Mouse (Mus musculus) neural tube, embryonic 13.5 days (tissue): ENCODE measurements at regions not wholly inside any gene's neighbourhood (a gene's known extent, or its start where the extent isn't known, plus 50 kb on each side); places are given as distances from the start of the nearest gene placed in this dataset.

Experiments
- ATAC-seq: fragments of 200-750 bp; cut with Nextera tagmentation; 2 replicates; pipeline ENCODE4 v1.8.0; 2017; ENCODE audit warnings: low read depth, mild to moderate bottlenecking, moderate TSS enrichment, moderate library complexity
- H3K27ac ChIP-seq: fragments of 300-500 bp; sonication (generic); replicated peaks from 2 replicates; pipeline ENCODE4 v1.5.1; 2015; ENCODE audit warnings: moderate library complexity, mild to moderate bottlenecking, inconsistent platforms
- H3K27me3 ChIP-seq: fragments of 300-500 bp; sonication (generic); 2 replicates; pipeline ENCODE4 v1.6.1; 2015; ENCODE audit warnings: mild to moderate bottlenecking, inconsistent platforms
- H3K36me3 ChIP-seq: fragments of 300-500 bp; sonication (generic); 2 replicates; pipeline ENCODE4 v1.6.1; 2015; ENCODE audit warnings: mild to moderate bottlenecking, inconsistent platforms
- H3K4me1 ChIP-seq: fragments of 300-500 bp; sonication (generic); replicated peaks from 2 replicates; pipeline ENCODE4 v1.6.1; 2015; ENCODE audit warnings: inconsistent platforms
- H3K4me2 ChIP-seq: fragments of 300-500 bp; sonication (generic); 2 replicates; pipeline ENCODE4 v1.6.1; 2015; ENCODE audit warnings: inconsistent platforms, mild to moderate bottlenecking, moderate library complexity
- H3K4me3 ChIP-seq: fragments of 300-500 bp; sonication (generic); 2 replicates; pipeline ENCODE4 v1.5.1; 2015; ENCODE audit warnings: mild to moderate bottlenecking, inconsistent platforms
- H3K9ac ChIP-seq: fragments of 300-500 bp; sonication (generic); 2 replicates; pipeline ENCODE4 v1.6.1; 2015; ENCODE audit warnings: moderate library complexity, mild to moderate bottlenecking, inconsistent platforms
- H3K9me3 ChIP-seq: fragments of 300-500 bp; sonication (generic); 2 replicates; pipeline ENCODE4 v1.6.1; 2016; ENCODE audit warnings: inconsistent platforms
- WGBS: fragments of 180-500 bp; shearing (Covaris S2); methylation state at CpG from one replicate; pipeline ENCODE4 v1.1.7; 2015; 5-methylcytosine and 5-hydroxymethylcytosine counted together

DNA sequence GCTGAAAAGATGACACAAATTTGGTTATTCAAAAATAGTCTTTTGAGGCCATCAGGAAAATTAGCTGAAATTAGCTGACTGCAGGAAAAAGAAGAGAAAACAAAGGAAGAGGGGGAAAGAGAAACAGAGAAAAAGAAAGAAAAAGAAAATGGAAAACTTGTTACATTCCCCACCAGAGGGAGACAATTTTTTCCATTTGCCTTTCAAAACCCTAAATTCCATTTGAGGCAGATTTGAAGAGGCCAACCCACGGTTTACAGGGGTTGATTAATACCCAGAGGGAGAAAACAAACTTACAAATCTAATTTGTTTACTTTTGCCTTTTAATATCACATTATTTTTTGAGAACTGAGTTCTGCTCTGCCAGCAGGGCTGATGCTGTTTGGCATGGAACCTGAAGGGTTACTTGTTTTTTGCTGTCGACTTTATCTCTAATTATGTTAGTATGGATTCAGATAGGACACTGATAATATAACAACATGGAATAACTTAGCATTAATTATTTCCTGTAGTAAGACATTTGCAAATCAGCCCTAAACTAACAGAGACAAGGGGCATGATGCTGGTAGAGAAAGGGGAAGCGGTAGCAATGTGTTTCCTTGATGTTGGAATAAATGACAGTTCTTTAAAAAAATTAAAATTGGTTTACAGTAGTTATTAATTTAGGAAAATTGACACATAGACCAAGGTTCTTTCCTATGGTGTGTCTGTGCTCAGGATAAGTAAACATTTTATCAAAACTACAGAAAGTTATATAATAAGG is 114.4 kb upstream of the Pkn2 start:
- no peak overlapping the region for H3K9ac ChIP-seq
- no peaks in the 10 kb centered on the region for H3K36me3 ChIP-seq
- no peak overlapping the region for H3K4me2 ChIP-seq
- no peak overlapping the region for H3K4me3 ChIP-seq
- no peaks in the 10 kb centered on the region for H3K27me3 ChIP-seq
- 66% methylated on average over 3 of the region's 3 CpGs for WGBS
- H3K9me3 ChIP-seq: no peaks in the 10 kb centered on the region
- no peak for ATAC-seq
- no peak overlapping the region for H3K27ac ChIP-seq
- H3K4me1 ChIP-seq: no peaks in the 10 kb centered on the region

DNA sequence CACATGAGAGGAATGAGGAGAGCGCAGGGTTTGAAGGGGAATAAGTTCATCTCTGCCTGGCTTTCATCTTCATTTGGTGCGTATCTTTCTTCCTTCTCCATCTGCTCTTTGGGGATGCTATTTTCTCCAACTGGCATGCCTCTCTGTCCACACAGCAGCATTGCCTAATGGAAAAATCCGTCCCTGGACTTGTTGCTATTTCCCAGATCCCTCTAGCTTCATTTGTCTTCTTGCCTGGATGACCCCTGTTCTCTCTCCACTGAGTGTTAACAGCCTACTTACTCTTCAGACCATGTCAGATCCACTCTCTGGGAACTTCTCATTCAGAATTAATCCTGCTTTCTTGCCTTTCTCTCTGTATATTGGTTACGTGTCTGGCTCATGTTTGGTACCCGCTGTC is 102.7 kb upstream of the Pkn2 start:
- WGBS: 90% methylated on average over 5 of the region's 5 CpGs
- Histone ChIP-seq H3K27me3 (no peaks in the 10 kb centered on the region), H3K36me3 (no peaks in the 10 kb centered on the region), H3K4me3 (no peak overlapping the region), H3K9ac (no peak overlapping the region), H3K4me1 (no peaks in the 10 kb centered on the region), H3K27ac (no peak overlapping the region), H3K9me3 (0 out of 2 replicates have a peak, but pooled peaks cover 4% of the 10 kb centered on the region), H3K4me2 (no peak overlapping the region)
- no peak for ATAC-seq

DNA sequence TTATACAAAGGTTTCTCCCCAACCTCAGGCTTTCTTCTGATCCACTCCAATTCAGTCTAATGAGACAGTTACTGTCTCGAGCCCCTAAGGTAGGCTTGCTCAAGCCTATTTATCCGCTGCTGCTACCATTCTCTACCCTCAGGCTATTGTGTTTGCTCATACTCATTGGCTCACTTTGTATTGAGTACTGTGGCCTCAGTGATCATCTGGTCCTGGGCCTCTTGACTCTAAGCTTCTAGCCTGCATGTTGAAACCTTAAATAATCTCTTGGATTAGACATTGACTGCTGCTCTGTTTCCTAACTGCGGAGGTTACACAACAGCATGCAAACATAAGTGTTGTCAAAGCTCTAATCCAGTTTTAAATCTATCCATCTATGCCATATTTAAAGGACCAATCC is 99.4 kb upstream of the Pkn2 start:
- Histone ChIP-seq H3K4me3 (no peak overlapping the region), H3K9me3 (no peaks in the 10 kb centered on the region), H3K27ac (no peak overlapping the region), H3K27me3 (no peaks in the 10 kb centered on the region), H3K4me1 (peaks cover 4% of the 10 kb centered on the region; the same call in 1 of the 2 replicates), H3K4me2 (no peak overlapping the region), H3K9ac (no peak overlapping the region), H3K36me3 (no peaks in the 10 kb centered on the region)
- no peak for ATAC-seq
- 82% methylated on average over 3 of the region's 3 CpGs for WGBS

- WGBS: 34% methylated on average over 4 of the region's 4 CpGs
- H3K4me3 ChIP-seq: no peak overlapping the region
- H3K4me1 ChIP-seq: peaks cover 4% of the 10 kb centered on the region; the same call in 1 of the 2 replicates
- H3K9ac ChIP-seq: no peak overlapping the region
- H3K27ac ChIP-seq: no peak overlapping the region
- H3K4me2 ChIP-seq: no peak overlapping the region
- H3K27me3 ChIP-seq: no peaks in the 10 kb centered on the region
- no peaks in the 10 kb centered on the region for H3K36me3 ChIP-seq
- H3K9me3 ChIP-seq: no peaks in the 10 kb centered on the region
- ATAC-seq: no peak
Measured at GRCm38 (mm10) chr3:142979161-142979560, 97.4 kb upstream of the Pkn2 start.

GRCm38 (mm10) chr3:142976519-142977394 is 95.0 kb upstream of the Pkn2 start:
- H3K27ac ChIP-seq: no peak overlapping the region
- no peak overlapping the region for H3K9ac ChIP-seq
- no peaks in the 10 kb centered on the region for H3K27me3 ChIP-seq
- no peaks in the 10 kb centered on the region for H3K36me3 ChIP-seq
- ATAC-seq: no peak
- H3K4me3 ChIP-seq: no peak overlapping the region
- peaks cover 4% of the 10 kb centered on the region; the same call in 1 of the 2 replicates for H3K4me1 ChIP-seq
- no peaks in the 10 kb centered on the region for H3K9me3 ChIP-seq
- 57% methylated on average over 7 of the region's 7 CpGs for WGBS
- H3K4me2 ChIP-seq: no peak overlapping the region

GRCm38 (mm10) chr3:142975606-142976005 is 93.8 kb upstream of the Pkn2 start:
- peaks cover 8% of the 10 kb centered on the region for H3K4me1 ChIP-seq
- no peaks in the 10 kb centered on the region for H3K27me3 ChIP-seq
- H3K9me3 ChIP-seq: no peaks in the 10 kb centered on the region
- no peak overlapping the region for H3K4me3 ChIP-seq
- no peak overlapping the region for H3K27ac ChIP-seq
- no peak overlapping the region for H3K9ac ChIP-seq
- no peak for ATAC-seq
- WGBS: 91% methylated on average over 8 of the region's 8 CpGs
- H3K36me3 ChIP-seq: no peaks in the 10 kb centered on the region
- H3K4me2 ChIP-seq: no peak overlapping the region

DNA sequence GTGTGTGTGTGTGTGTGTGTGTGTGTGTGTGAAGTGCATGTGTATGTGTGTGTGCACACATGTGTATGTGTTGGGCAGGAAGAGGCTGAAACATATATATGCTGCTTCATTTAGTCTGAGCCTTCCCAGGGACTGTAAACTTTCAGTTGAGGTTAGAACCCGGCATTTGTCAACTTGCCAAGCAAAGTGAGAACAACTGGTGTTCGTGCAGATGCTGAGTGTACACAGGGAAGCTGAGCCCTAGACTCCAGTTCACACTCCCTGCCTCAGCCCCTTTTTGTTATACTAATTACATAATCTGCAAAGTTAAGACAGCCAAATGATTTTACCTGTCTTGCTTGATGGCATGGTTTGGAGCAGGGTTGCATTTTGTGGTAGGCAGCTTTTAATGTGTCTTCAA is 87.7 kb upstream of the Pkn2 start:
- H3K9me3 ChIP-seq: no peaks in the 10 kb centered on the region
- H3K27ac ChIP-seq: no peak overlapping the region
- no peak overlapping the region for H3K4me3 ChIP-seq
- 82% methylated on average over 2 of the region's 2 CpGs for WGBS
- H3K4me2 ChIP-seq: no peak overlapping the region
- no peaks in the 10 kb centered on the region for H3K27me3 ChIP-seq
- H3K9ac ChIP-seq: no peak overlapping the region
- H3K36me3 ChIP-seq: no peaks in the 10 kb centered on the region
- peaks cover 12% of the 10 kb centered on the region; the same call in 1 of the 2 replicates for H3K4me1 ChIP-seq
- ATAC-seq: no peak

DNA sequence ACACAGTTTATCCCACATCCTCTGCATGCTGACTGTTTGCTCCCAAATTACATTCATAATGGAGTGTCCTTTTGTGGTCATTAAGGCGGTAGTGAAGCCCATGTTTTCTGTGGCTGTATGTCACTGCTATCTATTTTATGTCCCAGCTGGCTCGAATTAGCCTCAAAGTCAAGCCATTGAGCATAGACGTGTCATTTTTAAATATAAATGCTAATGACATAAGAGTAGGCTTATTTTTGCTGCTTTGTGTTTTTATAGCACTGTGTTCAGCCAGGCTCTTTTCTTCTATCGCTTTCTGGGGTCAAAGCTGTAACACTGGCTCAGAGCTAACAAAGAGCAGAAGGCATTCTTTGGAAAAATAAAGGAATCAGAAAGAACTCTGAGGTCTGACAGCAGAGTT is 83.8 kb upstream of the Pkn2 start:
- no peak overlapping the region for H3K27ac ChIP-seq
- ATAC-seq: no peak
- no peaks in the 10 kb centered on the region for H3K36me3 ChIP-seq
- 35% methylated on average over 4 of the region's 4 CpGs for WGBS
- no peaks in the 10 kb centered on the region for H3K9me3 ChIP-seq
- peaks cover 8% of the 10 kb centered on the region; the same call in 1 of the 2 replicates for H3K4me1 ChIP-seq
- H3K4me3 ChIP-seq: no peak overlapping the region
- no peaks in the 10 kb centered on the region for H3K27me3 ChIP-seq
- H3K4me2 ChIP-seq: no peak overlapping the region
- no peak overlapping the region for H3K9ac ChIP-seq

DNA sequence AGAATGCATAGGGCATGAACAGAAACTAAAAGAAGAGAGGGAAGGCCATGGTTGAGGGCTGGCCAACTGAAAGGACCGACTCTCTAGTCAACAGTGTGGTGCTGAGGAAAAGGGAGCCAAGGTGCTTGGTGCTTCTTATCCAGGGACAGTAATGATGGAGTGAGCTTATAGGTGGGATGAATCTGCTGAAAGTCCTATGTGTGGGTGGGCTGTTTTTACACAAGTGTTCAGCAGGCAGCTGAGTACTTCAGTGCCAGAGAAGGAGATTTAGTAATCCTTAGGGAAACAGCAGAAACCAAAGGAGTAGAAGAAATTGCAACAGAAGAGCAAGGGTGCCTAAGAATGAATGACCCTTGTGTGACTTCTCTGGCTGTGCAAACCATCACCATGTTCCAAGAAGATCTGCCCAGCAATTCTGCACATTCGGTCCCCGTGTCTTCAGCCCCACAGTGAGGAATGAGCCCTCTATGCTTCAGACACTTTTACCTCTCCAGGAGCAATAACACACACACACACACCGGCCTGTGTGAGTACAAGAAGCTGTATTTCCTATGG is 82.1 kb upstream of the Pkn2 start:
- no peaks in the 10 kb centered on the region for H3K36me3 ChIP-seq
- WGBS: 95% methylated on average over 4 of the region's 4 CpGs
- no peaks in the 10 kb centered on the region for H3K27me3 ChIP-seq
- H3K9ac ChIP-seq: no peak overlapping the region
- 0 out of 2 replicates have a peak, but pooled peaks cover 4% of the 10 kb centered on the region for H3K4me1 ChIP-seq
- no peak overlapping the region for H3K4me2 ChIP-seq
- no peak overlapping the region for H3K27ac ChIP-seq
- no peak overlapping the region for H3K4me3 ChIP-seq
- no peaks in the 10 kb centered on the region for H3K9me3 ChIP-seq
- ATAC-seq: no peak

GRCm38 (mm10) chr3:142957768-142958167 is 76.0 kb upstream of the Pkn2 start:
- Histone ChIP-seq H3K36me3 (no peaks in the 10 kb centered on the region), H3K4me1 (no peaks in the 10 kb centered on the region), H3K9ac (no peak overlapping the region), H3K27me3 (no peaks in the 10 kb centered on the region), H3K4me3 (no peak overlapping the region), H3K4me2 (no peak overlapping the region), H3K9me3 (no peaks in the 10 kb centered on the region), H3K27ac (no peak overlapping the region)
- no peak for ATAC-seq
- 76% methylated on average over 8 of the region's 8 CpGs for WGBS

- 34% methylated on average over 7 of the region's 7 CpGs for WGBS
Measured at GRCm38 (mm10) chr3:142948771-142949170, 67.0 kb upstream of the Pkn2 start.

GRCm38 (mm10) chr3:142941319-142942024 is 59.7 kb upstream of the Pkn2 start:
- Histone ChIP-seq H3K27me3 (no peaks in the 10 kb centered on the region), H3K9ac (no peak overlapping the region), H3K27ac (no peak overlapping the region), H3K9me3 (no peaks in the 10 kb centered on the region), H3K4me2 (no peak overlapping the region), H3K4me3 (no peak overlapping the region), H3K36me3 (no peaks in the 10 kb centered on the region), H3K4me1 (no peaks in the 10 kb centered on the region)
- no peak for ATAC-seq
- WGBS: 62% methylated on average over 6 of the region's 6 CpGs

More at GRCm38 (mm10) chr3:142948771-142949170, 67.0 kb upstream of the Pkn2 start:
- no peak overlapping the region for H3K4me3 ChIP-seq
- no peak for ATAC-seq
- no peaks in the 10 kb centered on the region for H3K36me3 ChIP-seq
- no peak overlapping the region for H3K9ac ChIP-seq
- no peak overlapping the region for H3K4me2 ChIP-seq
- H3K9me3 ChIP-seq: no peaks in the 10 kb centered on the region
- H3K4me1 ChIP-seq: no peaks in the 10 kb centered on the region
- H3K27me3 ChIP-seq: no peaks in the 10 kb centered on the region
- H3K27ac ChIP-seq: no peak overlapping the region
